Mouse (Mus musculus) olfactory bulb, adult 2 months (tissue): Measurements from ENCODE around the gene Adra2b.

Source experiments
- CTCF ChIP-seq: fragments of 200-500 bp; IDR thresholded peaks from 2 replicates; pipeline ENCODE4 v1.5.1; 2012; ENCODE audit warnings: low read depth, mild to moderate bottlenecking, low read length, moderate library complexity; ENCODE audit not compliant: insufficient read depth
- POLR2A ChIP-seq: fragments of 200-500 bp; IDR thresholded peaks from 2 replicates; pipeline ENCODE4 v1.6.1; 2012; ENCODE audit warnings: mild to moderate bottlenecking, low read depth, low read length, moderate library complexity; ENCODE audit not compliant: insufficient read depth

DNA sequence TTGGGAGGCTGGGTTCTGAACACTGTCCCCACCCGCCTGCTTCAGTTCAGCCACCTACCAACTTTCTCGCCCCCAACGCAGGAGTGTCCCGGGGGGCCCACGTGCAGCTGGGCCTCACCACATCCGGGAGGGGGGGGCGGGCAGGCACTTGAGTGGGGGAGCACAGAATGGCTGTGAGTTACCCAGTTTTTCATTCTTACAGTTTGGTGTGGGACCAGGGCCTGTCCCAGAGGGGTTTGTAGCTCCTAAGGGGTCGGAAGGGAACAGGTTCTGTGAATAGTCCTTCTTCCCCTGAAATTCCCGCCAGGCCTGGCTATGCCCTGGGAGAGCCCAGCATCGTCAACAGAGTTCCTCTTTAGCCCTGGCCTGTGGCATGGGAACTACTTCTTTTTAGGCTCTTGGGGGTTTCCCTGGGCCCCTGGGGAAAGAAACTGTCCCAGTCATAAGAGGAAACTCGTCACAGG is 27.9 kb upstream of the Adra2b start:
- TF ChIP-seq CTCF (no peak), POLR2A (no peak)
